In the genomic region with DNA sequence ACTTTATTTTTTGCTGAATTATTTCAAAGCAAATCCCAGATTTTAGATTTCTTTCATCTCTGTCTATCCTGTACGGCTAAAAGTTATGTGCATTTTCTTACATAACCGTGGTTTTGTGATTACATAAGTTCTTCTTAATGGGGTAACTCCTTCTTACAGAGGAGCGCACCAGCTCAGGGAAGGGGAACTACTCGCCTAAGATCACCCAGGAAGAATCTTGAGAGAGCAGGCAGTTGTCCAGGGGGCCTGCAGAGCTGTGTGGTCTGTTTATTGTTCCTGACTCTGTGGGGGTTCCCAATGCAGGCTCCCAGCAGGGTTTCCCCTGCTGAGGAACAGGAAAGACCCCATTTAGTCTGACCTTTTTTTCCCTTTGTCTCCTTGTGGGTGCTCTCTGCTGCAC, we compare ENCODE assay signal across 32 mouse cellular contexts. TPM values are rescaled to one million over a fixed set of nuclear protein-coding genes. Genes with fewer than 3 reads are reported as not detected.
DNase-seq lines count a peak whose midpoint lies in the region; ATAC-seq and TF ChIP-seq lines count a peak whose summit lies in the region.
"Had no signal": no experiment of that assay in that cellular context is flagged by ENCODE, and none has a peak within 500 bp of the region (broad histone marks: within the 10 kb centered on the region; RNA-seq: fewer than 3 reads in every experiment).

No protein-coding gene starts in this region.

- no peak overlapping the region for H3K4me2 ChIP-seq in forebrain, embryonic 11.5 days (ENCODE audit: low read depth, low read length, severe bottlenecking)
- H3K4me2 ChIP-seq: heart, embryonic 12.5 days; heart, embryonic 15.5 days; hindbrain, embryonic 14.5 days had no signal

- no peak for TF ChIP-seq CTCF in bone marrow, adult 2 months (IDR thresholded peaks at IDR 0.05; ENCODE audit: control insufficient read depth, insufficient read depth, low read length)

- ATAC-seq in frontal cortex, adult (ENCODE audit: low TSS enrichment): peak; percentile 16; the same call in 1 of the 2 replicates
- ATAC-seq in granulocyte monocyte progenitor cell, adult 5-6 weeks (replicated peaks; ENCODE audit: poor library complexity, severe bottlenecking): peak; percentile 91
- ATAC-seq in megakaryocyte progenitor cell, adult 5-6 weeks (replicated peaks; ENCODE audit: poor library complexity): peak; percentile 85
- ATAC-seq in forebrain, embryonic 11.5 days (replicated peaks; ENCODE audit: low FRiP score): no peak
- ATAC-seq: activated CD4-positive, CD25-positive, alpha-beta regulatory T cell, adult 4 months; forebrain, embryonic 14.5 days; forebrain, postnatal 0 days; intestine, embryonic 16.5 days had no signal

- no peak overlapping the region for H3K9ac ChIP-seq in forebrain, embryonic 11.5 days (ENCODE audit: low read length)
- H3K9ac ChIP-seq: forebrain, postnatal 0 days; heart, embryonic 12.5 days; heart, embryonic 15.5 days; hindbrain, embryonic 14.5 days had no signal

- WGBS in bone marrow, adult 2 months: 10% methylated on average over 4 of the region's 4 CpGs
- 76% methylated on average over 4 of the region's 4 CpGs for WGBS in forebrain, embryonic 11.5 days

- no peaks in the 10 kb centered on the region; the same call in 1 of the 2 replicates for H3K9me3 ChIP-seq in forebrain, embryonic 11.5 days (ENCODE audit: control insufficient read depth, low read length)
- H3K9me3 ChIP-seq: heart, embryonic 15.5 days had no signal

- H3K27ac ChIP-seq in bone marrow, adult 2 months (ENCODE audit: control insufficient read depth, insufficient read depth, low read depth, low read length, poor library complexity): peak overlapping the region; percentile 22; the same call in 1 of the 2 replicates
- H3K27ac ChIP-seq in forebrain, embryonic 11.5 days (ENCODE audit: low read depth, low read length): no peak overlapping the region
- H3K27ac ChIP-seq: forebrain, embryonic 10.5 days; heart, embryonic 15.5 days; hindbrain, embryonic 14.5 days had no signal

- no peak for DNase-seq in frontal cortex, adult 2 months (ENCODE audit: extremely low spot score in 1 of 2, low spot score in 1 of 2)
- no peak for DNase-seq in liver
- DNase-seq in T-cell, adult 2 months (ENCODE audit: low spot score): no peak
- no peak for DNase-seq in forebrain, embryonic 11.5 days (ENCODE audit: low spot score)
- DNase-seq: adrenal gland, adult 8-10 months; adrenal gland, postnatal 25 days; B cell, adult 2 months; cerebellum, adult 11 months; cerebellum, adult 2 months; cerebellum, adult 9-11 months; cerebellum, postnatal 25 days; embryo, embryonic 11 days; forebrain, postnatal 0 days; gastrocnemius, postnatal 10 days; gastrocnemius, postnatal 36 days; heart, adult 11 months; heart, postnatal 10 days; heart, postnatal 36 days; kidney, adult 18-20 months had no signal

- H3K27me3 ChIP-seq in forebrain, embryonic 11.5 days (ENCODE audit: control insufficient read depth, insufficient read depth, low read length): no peaks in the 10 kb centered on the region
- H3K27me3 ChIP-seq: CH12.LX had no signal

- H3K36me3 ChIP-seq in forebrain, embryonic 11.5 days (ENCODE audit: control insufficient read depth, insufficient read depth, low read length): no peaks in the 10 kb centered on the region
- H3K36me3 ChIP-seq: forebrain, embryonic 10.5 days; G1E; heart, embryonic 12.5 days; heart, embryonic 15.5 days had no signal

- no peak for TF ChIP-seq POLR2A in bone marrow, adult 2 months (IDR thresholded peaks at IDR 0.05; ENCODE audit: borderline replicate concordance, control insufficient read depth, low read depth, low read length)

- no peak overlapping the region for H3K4me3 ChIP-seq in bone marrow, adult 2 months (replicated peaks; ENCODE audit: control insufficient read depth, low read depth, low read length)
- H3K4me3 ChIP-seq in forebrain, embryonic 11.5 days (ENCODE audit: low read depth, low read length): no peak overlapping the region
- H3K4me3 ChIP-seq: forebrain, embryonic 10.5 days; heart, embryonic 12.5 days; heart, embryonic 15.5 days had no signal

- peaks cover 5% of the 10 kb centered on the region; the same call in 1 of the 2 replicates for H3K4me1 ChIP-seq in bone marrow, adult 2 months (ENCODE audit: control insufficient read depth, insufficient read depth, low read length)
- no peaks in the 10 kb centered on the region for H3K4me1 ChIP-seq in forebrain, embryonic 11.5 days (replicated peaks; ENCODE audit: control insufficient read depth, insufficient read depth, low read length)
- H3K4me1 ChIP-seq: heart, embryonic 12.5 days; heart, embryonic 15.5 days had no signal

RNA-seq across cellular contexts. Expression of gene Pdzd8, which starts 27.3 kb away (rescaled TPM):
- 18.8 and 20.5 TPM in 2 replicates for polyA plus RNA-seq in frontal cortex, adult 2 months (2012; rRNA removed)
- polyA plus RNA-seq in bone marrow, adult 2 months (2011; ENCODE audit: insufficient read depth, insufficient read length, low replicate concordance, missing spikeins): 8.8 and 13.6 TPM in 2 replicates
- 46.8 and 51.9 TPM in 2 replicates for total RNA-seq in granulocyte monocyte progenitor cell, adult 5-6 weeks (2014; fragmentation: Nextera tagmentation)
- total RNA-seq in granulocyte monocyte progenitor cell, adult 5-6 weeks (2017): 57.6 and 59.1 TPM in 2 replicates
- total RNA-seq in megakaryocyte progenitor cell, adult 5-6 weeks (2015): 62.5 and 69.7 TPM in 2 replicates
- total RNA-seq in megakaryocyte progenitor cell, adult 5-6 weeks (2017): 46.7 and 49.0 TPM in 2 replicates
- polyA plus RNA-seq in forebrain, embryonic 11.5 days (2014; fragmentation: Nextera tagmentation; extraction: Ambion mirVana): 17.6 and 18.8 TPM in 2 replicates

RNA-seq across cellular contexts. Expression of gene Rps12-ps3, which starts 50.8 kb away (rescaled TPM):
- 53.7 and 89.2 TPM in 2 replicates for polyA plus RNA-seq in frontal cortex, adult 2 months (2012; rRNA removed)
- 1,301 and 2,446 TPM in 2 replicates for polyA plus RNA-seq in bone marrow, adult 2 months (2011; ENCODE audit: insufficient read depth, insufficient read length, low replicate concordance, missing spikeins)
- total RNA-seq in granulocyte monocyte progenitor cell, adult 5-6 weeks (2014; fragmentation: Nextera tagmentation): 373 and 396 TPM in 2 replicates
- 747 and 1,107 TPM in 2 replicates for total RNA-seq in granulocyte monocyte progenitor cell, adult 5-6 weeks (2017)
- 1,076 and 1,152 TPM in 2 replicates for total RNA-seq in megakaryocyte progenitor cell, adult 5-6 weeks (2015)
- total RNA-seq in megakaryocyte progenitor cell, adult 5-6 weeks (2017): 820 and 1,286 TPM in 2 replicates
- polyA plus RNA-seq in forebrain, embryonic 11.5 days (2014; fragmentation: Nextera tagmentation; extraction: Ambion mirVana): 9.5 and 13.5 TPM in 2 replicates

Comparison
In these comparisons a context has a peak if more than half of its experiments do, and no peak if none do; other contexts are left out.
1. RNA of gene Rps12-ps3, which starts 50.8 kb away (polyA plus RNA-seq): 1,301 to 2,446 TPM in bone marrow, adult 2 months; 53.7 to 89.2 TPM in frontal cortex, adult 2 months and 9.5 to 13.5 TPM in forebrain, embryonic 11.5 days; every median in the first group is over 10 times any median in the second.